Mouse (Mus musculus) myocyte (in vitro differentiated cells): ENCODE results near the gene Krt33b. TPM values are rescaled to one million over a fixed set of nuclear protein-coding genes. Genes with fewer than 3 reads are reported as not detected.
A peak's percentile ranks its signal among the peaks of the same experiment; 100 is the strongest.

Experiments used
- H3K27me3 ChIP-seq: one replicate; pipeline ENCODE4 v1.6.1; 2011; ENCODE audit not compliant: control insufficient read depth, insufficient read depth, insufficient read length
- H3K36me3 ChIP-seq: one replicate; pipeline ENCODE4 v1.6.1; 2011; ENCODE audit not compliant: control insufficient read depth, insufficient read depth
- H3K4me2 ChIP-seq: one replicate; pipeline ENCODE4 v1.6.1; 2011; ENCODE audit warnings: low read depth, control low read depth
- H3K4me3 ChIP-seq: one replicate; pipeline ENCODE4 v1.5.1; 2011; ENCODE audit warnings: mild to moderate bottlenecking, control low read depth, moderate library complexity
- H3K79me2 ChIP-seq: one replicate; pipeline ENCODE4 v1.6.1; 2011; ENCODE audit not compliant: control insufficient read depth, insufficient read depth
- H3ac ChIP-seq: one replicate; pipeline ENCODE4 v1.6.1; 2011; ENCODE audit not compliant: control insufficient read depth, insufficient read length
- CEBPB ChIP-seq: IDR thresholded peaks from 2 replicates; pipeline ENCODE4 v1.6.1; 2011; ENCODE audit warnings: mild to moderate bottlenecking, moderate library complexity; ENCODE audit not compliant: poor library complexity, insufficient read depth, severe bottlenecking
- E2F4 ChIP-seq: IDR thresholded peaks from one replicate; pipeline ENCODE4 v1.6.1; 2011; ENCODE audit warnings: mild to moderate bottlenecking, control low read depth, moderate library complexity; ENCODE audit not compliant: insufficient read depth
- MAX ChIP-seq: IDR thresholded peaks from one replicate; pipeline ENCODE4 v1.6.1; 2011; ENCODE audit warnings: low read depth, mild to moderate bottlenecking, control low read depth
- MYOD1 ChIP-seq, 3 experiments: IDR thresholded peaks; one replicate each; pipeline ENCODE4 v1.6.1; 2011; ENCODE audit warnings: control low read depth in 2 of 3, low read depth in 2 of 3, mild to moderate bottlenecking in 2 of 3, moderate library complexity in 1 of 3; ENCODE audit not compliant: insufficient read length in 2 of 3, control insufficient read depth in 1 of 3
- MYOG ChIP-seq, 3 experiments: IDR thresholded peaks; one replicate each; pipeline ENCODE4 v1.6.1; 2011; ENCODE audit warnings: control low read depth in 2 of 3, low read depth in 2 of 3, mild to moderate bottlenecking in 2 of 3; ENCODE audit not compliant: insufficient read length in 2 of 3, control insufficient read depth in 1 of 3, insufficient read depth in 1 of 3
- POLR2A ChIP-seq: IDR thresholded peaks from one replicate; pipeline ENCODE4 v1.6.1; 2011; ENCODE audit warnings: low read depth, mild to moderate bottlenecking, control low read depth, moderate library complexity; ENCODE audit not compliant: insufficient read length
- POLR2AphosphoS2 ChIP-seq: IDR thresholded peaks from one replicate; pipeline ENCODE4 v1.6.1; 2011; ENCODE audit warnings: low read depth, control low read depth; ENCODE audit not compliant: insufficient read length
- REST ChIP-seq: IDR thresholded peaks from one replicate; pipeline ENCODE4 v1.6.1; 2011; ENCODE audit warnings: mild to moderate bottlenecking, control low read depth, moderate library complexity; ENCODE audit not compliant: insufficient read depth, insufficient read length
- SRF ChIP-seq: IDR thresholded peaks from one replicate; pipeline ENCODE4 v1.6.1; 2011; ENCODE audit warnings: low read depth; ENCODE audit not compliant: control insufficient read depth, insufficient read length
- TCF12 ChIP-seq: IDR thresholded peaks from one replicate; pipeline ENCODE4 v1.6.1; 2011; ENCODE audit warnings: mild to moderate bottlenecking, control low read depth; ENCODE audit not compliant: poor library complexity, insufficient read depth, severe bottlenecking
- TCF3 ChIP-seq: IDR thresholded peaks from one replicate; pipeline ENCODE4 v1.6.1; 2011; ENCODE audit warnings: low read depth, control low read depth; ENCODE audit not compliant: insufficient read length
- USF1 ChIP-seq: IDR thresholded peaks from one replicate; pipeline ENCODE4 v1.6.1; 2011; ENCODE audit warnings: low read depth, mild to moderate bottlenecking, control low read depth, moderate library complexity
- polyA plus RNA-seq: library from polyadenylated mRNA; unstranded; fragments of >200 nt; fragmentation: generic; extraction: Trizol; gene quantifications from one replicate; pipeline ENCODE4 v1.2.1, GENCODE M21; 2012; ENCODE audit warnings: missing spikeins

Gene Krt33b
- polyA plus RNA-seq, 1 experiment: 0.06 TPM

DNA sequence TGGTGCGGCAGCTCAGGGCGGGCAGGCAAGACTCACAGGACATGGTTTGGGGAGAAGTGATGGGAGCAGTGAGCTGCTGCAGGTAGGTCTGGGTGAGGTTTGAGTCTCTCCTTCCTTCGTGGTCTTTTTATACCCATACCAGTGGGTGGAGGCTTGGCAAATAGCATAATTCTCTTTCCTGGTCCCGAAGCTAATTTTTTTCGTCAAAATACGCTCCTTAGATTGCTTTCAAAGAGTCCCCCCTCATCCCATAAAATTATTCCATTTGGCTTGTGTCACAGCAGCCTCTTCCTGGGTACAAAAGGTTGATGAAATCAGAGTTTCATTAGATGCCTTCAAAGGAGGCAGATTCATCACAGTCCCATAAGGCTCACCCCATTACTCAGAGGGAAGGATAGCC is 11.8 kb upstream of the Krt33b start, which contains the start of gene Krt34:
Gene Krt34 (minus strand): TSS at position 101 of the 400 bp plus-strand sequence.
- Histone ChIP-seq H3K79me2 (no peaks in the 10 kb centered on the region), H3K4me2 (no peak within 1 kb of the TSS), H3K27me3 (no peaks in the 10 kb centered on the region), H3ac (no peak within 1 kb of the TSS), H3K4me3 (no peak within 1 kb of the TSS), H3K36me3 (no peaks in the 10 kb centered on the region)
- TF ChIP-seq CEBPB (no peak), REST (no peak), POLR2AphosphoS2 (no peak), SRF (no peak), TCF12 (no peak), MYOG (IDR thresholded peaks at IDR 0.05; ENCODE audit: control insufficient read depth in 1 of 3, insufficient read depth in 1 of 3, insufficient read length in 2 of 3, low read depth in 2 of 3) (no peak), USF1 (no peak), MAX (no peak), E2F4 (no peak), MYOD1 (IDR thresholded peaks at IDR 0.05; ENCODE audit: control insufficient read depth in 1 of 3, insufficient read length in 2 of 3, low read depth in 2 of 3) (no peak), POLR2A (no peak), TCF3 (no peak)

DNA sequence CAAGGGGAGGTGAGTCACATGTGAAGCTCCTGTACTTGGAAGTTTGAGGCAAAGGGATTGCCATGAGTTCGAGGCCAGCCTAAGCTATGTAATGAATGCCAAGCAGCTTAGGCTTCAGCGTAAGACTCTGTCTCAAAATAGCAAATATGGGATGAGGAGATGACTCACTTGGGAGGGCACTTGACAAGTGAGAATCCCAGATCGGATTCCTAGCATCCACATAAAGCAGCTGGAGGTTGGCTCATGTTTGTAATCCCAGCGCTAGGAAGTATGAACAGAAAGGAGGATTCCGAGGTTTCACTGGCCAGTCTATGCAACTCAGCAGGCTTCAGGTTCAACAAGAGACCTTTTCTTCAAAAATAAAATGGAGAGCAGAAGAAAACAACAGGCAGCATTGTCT is 8.2 kb downstream of the Krt33b start:
- H3ac ChIP-seq: no peak overlapping the region
- TF ChIP-seq REST (no peak), POLR2AphosphoS2 (no peak), MYOG (IDR thresholded peaks at IDR 0.05; ENCODE audit: control insufficient read depth in 1 of 3, insufficient read depth in 1 of 3, insufficient read length in 2 of 3, low read depth in 2 of 3) (peak in 2 of 3 experiments; percentile 31 to 52), TCF3 (no peak), SRF (no peak), MAX (no peak), E2F4 (no peak), USF1 (no peak), TCF12 (no peak), CEBPB (no peak), MYOD1 (IDR thresholded peaks at IDR 0.05; ENCODE audit: control insufficient read depth in 1 of 3, insufficient read length in 2 of 3, low read depth in 2 of 3) (peak in 1 of 3 experiments; percentile 26)

DNA sequence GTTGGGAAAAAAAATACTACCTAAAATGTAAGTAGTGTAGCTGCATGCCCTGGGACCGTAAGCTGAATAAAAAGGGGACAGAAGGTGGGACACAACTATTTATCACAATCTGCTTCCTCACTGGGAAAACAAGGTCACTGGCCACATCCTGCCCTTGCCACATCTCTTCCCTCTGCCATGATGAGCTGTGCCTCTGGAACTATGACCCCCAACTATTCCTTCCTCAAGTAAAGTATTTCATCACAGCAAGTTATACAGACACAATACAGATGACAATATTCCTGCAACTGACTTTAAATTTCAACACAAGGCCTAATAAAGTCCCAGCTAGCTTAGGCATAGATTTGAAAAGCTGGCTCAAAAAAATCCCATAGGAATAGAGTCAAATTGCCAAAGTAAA is 10.2 kb downstream of the Krt33b start:
- no peaks in the 10 kb centered on the region for H3K36me3 ChIP-seq
- no peaks in the 10 kb centered on the region for H3K27me3 ChIP-seq
- no peaks in the 10 kb centered on the region for H3K79me2 ChIP-seq
- TF ChIP-seq SRF: no peak
- TF ChIP-seq E2F4: no peak
- no peak for TF ChIP-seq MYOD1 (IDR thresholded peaks at IDR 0.05; ENCODE audit: control insufficient read depth in 1 of 3, insufficient read length in 2 of 3, low read depth in 2 of 3)
- TF ChIP-seq REST: no peak
- TF ChIP-seq MYOG (IDR thresholded peaks at IDR 0.05; ENCODE audit: control insufficient read depth in 1 of 3, insufficient read depth in 1 of 3, insufficient read length in 2 of 3, low read depth in 2 of 3): no peak
- TF ChIP-seq POLR2AphosphoS2: no peak
- no peak overlapping the region for H3ac ChIP-seq
- H3K4me3 ChIP-seq: no peak overlapping the region
- H3K4me2 ChIP-seq: no peak overlapping the region

More for the DNA sequence above, 8.2 kb downstream of the Krt33b start:
- no peaks in the 10 kb centered on the region for H3K79me2 ChIP-seq
- H3K27me3 ChIP-seq: no peaks in the 10 kb centered on the region
- no peak overlapping the region for H3K4me3 ChIP-seq
- no peaks in the 10 kb centered on the region for H3K36me3 ChIP-seq
- H3K4me2 ChIP-seq: no peak overlapping the region

DNA sequence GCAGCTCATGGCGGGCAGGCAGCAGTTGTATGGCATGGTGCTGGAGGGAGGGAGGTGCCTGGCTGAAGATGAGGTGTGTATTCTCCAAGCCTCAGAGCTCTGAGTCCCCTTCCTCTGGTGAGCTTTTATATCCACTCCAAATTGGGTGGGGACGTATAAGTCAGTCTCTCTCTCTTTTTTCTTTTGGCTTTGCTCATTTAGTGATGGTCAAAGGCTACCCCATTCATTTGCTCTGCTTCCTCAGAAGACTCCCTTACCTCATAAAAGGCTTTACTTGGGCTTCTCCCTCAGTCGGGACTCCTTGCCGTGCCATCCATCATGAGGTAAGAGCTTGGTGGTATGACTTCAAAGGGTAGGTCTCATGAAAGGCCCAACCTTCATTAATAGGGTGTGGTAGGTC is 13.6 kb downstream of the Krt33b start, which contains the start of gene Krt33a:
Gene Krt33a (minus strand): TSS at position 101 of the 400 bp plus-strand sequence.
- H3K4me3 ChIP-seq: no peak within 1 kb of the TSS
- no peak within 1 kb of the TSS for H3ac ChIP-seq
- H3K27me3 ChIP-seq: no peaks in the 10 kb centered on the region
- no peaks in the 10 kb centered on the region for H3K79me2 ChIP-seq
- H3K4me2 ChIP-seq: no peak within 1 kb of the TSS
- no peak for TF ChIP-seq REST
- TF ChIP-seq MYOD1 (IDR thresholded peaks at IDR 0.05; ENCODE audit: control insufficient read depth in 1 of 3, insufficient read length in 2 of 3, low read depth in 2 of 3): no peak
- no peak for TF ChIP-seq SRF
- TF ChIP-seq POLR2AphosphoS2: no peak
- no peak for TF ChIP-seq MAX
- no peak for TF ChIP-seq E2F4
- TF ChIP-seq MYOG (IDR thresholded peaks at IDR 0.05; ENCODE audit: control insufficient read depth in 1 of 3, insufficient read depth in 1 of 3, insufficient read length in 2 of 3, low read depth in 2 of 3): no peak
- no peak for TF ChIP-seq TCF12
- no peak for TF ChIP-seq USF1
- TF ChIP-seq CEBPB: no peak
- no peaks in the 10 kb centered on the region for H3K36me3 ChIP-seq

DNA sequence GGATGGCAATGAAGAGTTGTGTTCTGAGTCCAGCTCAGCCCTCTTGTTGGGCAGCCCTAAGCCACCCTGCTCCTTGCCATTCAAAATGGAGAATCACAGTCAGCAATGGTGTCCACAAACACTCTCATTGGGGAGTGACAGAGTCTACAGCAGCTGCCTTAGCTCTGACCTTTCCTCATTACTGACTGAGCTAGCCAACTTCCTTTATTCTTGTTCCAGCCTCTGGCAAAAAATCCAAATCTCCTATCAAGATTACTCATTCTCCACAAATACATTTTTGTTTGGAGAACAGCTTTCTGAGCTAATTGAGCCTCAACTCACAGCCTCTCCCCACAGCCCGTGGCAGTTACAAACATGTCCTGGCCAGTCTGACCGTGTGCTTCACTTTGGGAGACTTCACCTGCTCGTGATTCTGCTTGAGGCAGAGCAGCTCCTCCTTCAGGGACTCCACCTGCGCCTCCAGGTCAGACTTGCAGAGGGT is 15.9 kb downstream of the Krt33b start:
- Histone ChIP-seq H3K4me2 (no peak overlapping the region), H3K4me3 (no peak overlapping the region), H3K36me3 (no peaks in the 10 kb centered on the region), H3K27me3 (no peaks in the 10 kb centered on the region), H3K79me2 (no peaks in the 10 kb centered on the region), H3ac (no peak overlapping the region)
- TF ChIP-seq MAX: no peak
- no peak for TF ChIP-seq MYOG (IDR thresholded peaks at IDR 0.05; ENCODE audit: control insufficient read depth in 1 of 3, insufficient read depth in 1 of 3, insufficient read length in 2 of 3, low read depth in 2 of 3)
- no peak for TF ChIP-seq USF1
- TF ChIP-seq REST: no peak
